Mouse (Mus musculus): ENCODE data around the gene Fam71b. TPM values are rescaled to one million over a fixed set of nuclear protein-coding genes. Genes with fewer than 3 reads are reported as not detected.
"Not testable (repeated sequence)": the region's sequence is repeated elsewhere in the genome, so short reads cannot be mapped to it uniquely, and the experiment has no call there.

Gene Fam71b
- polyA plus RNA-seq, 1 experiment, result 0.31 TPM

- DNase-seq (ENCODE audit: low read depth), result no peak
Measured at GRCm38 (mm10) chr11:46384925-46385324, 11.4 kb upstream of the Fam71b start.

- DNase-seq (ENCODE audit: low read depth), result no peak
Measured at GRCm38 (mm10) chr11:46386556-46386955, 9.8 kb upstream of the Fam71b start.

- no peak for DNase-seq (ENCODE audit: low read depth)
Measured at GRCm38 (mm10) chr11:46387061-46387460, 9.3 kb upstream of the Fam71b start.

- DNase-seq (ENCODE audit: low read depth), result no peak
Measured at GRCm38 (mm10) chr11:46388438-46388837, 7.9 kb upstream of the Fam71b start.

- DNase-seq (ENCODE audit: low read depth), result no peak
Measured at GRCm38 (mm10) chr11:46389336-46390117, 6.8 kb upstream of the Fam71b start, which contains the start of gene Itk. Gene Itk, minus strand, starts transcription at chr11:46389515.

GRCm38 (mm10) chr11:46390621-46391020 lies 5.7 kb upstream of the Fam71b start:
- no peak for DNase-seq (ENCODE audit: low read depth)

GRCm38 (mm10) chr11:46392890-46393289 lies 3.5 kb upstream of the Fam71b start:
- no peak for DNase-seq (ENCODE audit: low read depth)

GRCm38 (mm10) chr11:46393413-46393812 lies 2.9 kb upstream of the Fam71b start:
- DNase-seq (ENCODE audit: low read depth), result no peak

GRCm38 (mm10) chr11:46395088-46395487 lies 1.3 kb upstream of the Fam71b start:
- DNase-seq (ENCODE audit: low read depth), result no peak

- DNase-seq (ENCODE audit: low read depth), result no peak
Measured at GRCm38 (mm10) chr11:46395698-46396097, 661 bp upstream of the Fam71b start.

GRCm38 (mm10) chr11:46396860-46397179 lies 461 bp downstream of the Fam71b start:
- DNase-seq (ENCODE audit: low read depth), result no peak

- no peak for DNase-seq (ENCODE audit: low read depth)
Measured at GRCm38 (mm10) chr11:46397900-46398299, 1.5 kb downstream of the Fam71b start.

- DNase-seq (ENCODE audit: low read depth), result no peak
Measured at GRCm38 (mm10) chr11:46398473-46398872, 2.1 kb downstream of the Fam71b start.

GRCm38 (mm10) chr11:46398933-46399383 lies 2.6 kb downstream of the Fam71b start:
- DNase-seq (ENCODE audit: low read depth), result no peak

GRCm38 (mm10) chr11:46401555-46401954 lies 5.2 kb downstream of the Fam71b start:
- no peak for DNase-seq (ENCODE audit: low read depth)

- no peak for DNase-seq (ENCODE audit: low read depth)
Measured at GRCm38 (mm10) chr11:46404986-46405385, 8.6 kb downstream of the Fam71b start.

- no peak for DNase-seq (ENCODE audit: low read depth)
Measured at GRCm38 (mm10) chr11:46406721-46407120, 10.4 kb downstream of the Fam71b start.

GRCm38 (mm10) chr11:46410018-46410563 lies 13.7 kb downstream of the Fam71b start:
- no peak for DNase-seq (ENCODE audit: low read depth)

GRCm38 (mm10) chr11:46418438-46418837 lies 22.1 kb downstream of the Fam71b start:
- DNase-seq (ENCODE audit: low read depth), result no peak

GRCm38 (mm10) chr11:46418860-46419259 lies 22.5 kb downstream of the Fam71b start:
- DNase-seq (ENCODE audit: low read depth), result no peak

- DNase-seq (ENCODE audit: low read depth), result no peak
Measured at GRCm38 (mm10) chr11:46421086-46421888, 24.9 kb downstream of the Fam71b start.

- not testable (repeated sequence) for DNase-seq (ENCODE audit: low read depth)
Measured at GRCm38 (mm10) chr11:46428131-46428530, 31.8 kb downstream of the Fam71b start.

GRCm38 (mm10) chr11:46430123-46430522 lies 33.8 kb downstream of the Fam71b start:
- DNase-seq (ENCODE audit: low read depth), result no peak
